Mouse (Mus musculus) liver, embryonic 13.5 days (tissue): Measurements from ENCODE around the gene Atf7. TPM values are rescaled to one million over a fixed set of nuclear protein-coding genes. Genes with fewer than 3 reads are reported as not detected.

Source experiments
- ATAC-seq: fragments of 200-750 bp; cut with Nextera tagmentation; 2 replicates; pipeline ENCODE4 v1.8.0; 2017; ENCODE audit warnings: low read depth, mild to moderate bottlenecking, moderate number of reproducible peaks, moderate library complexity
- DNase-seq: peaks from one replicate; pipeline ENCODE4 v3.0.0; 2022
- H3K27ac ChIP-seq: fragments of 300-500 bp; sonication (generic); 2 replicates; pipeline ENCODE4 v1.5.1; 2015; ENCODE audit warnings: moderate library complexity, mild to moderate bottlenecking, inconsistent platforms
- H3K27me3 ChIP-seq: fragments of 300-500 bp; sonication (generic); 2 replicates; pipeline ENCODE4 v1.6.1; 2015; ENCODE audit warnings: mild to moderate bottlenecking, inconsistent platforms
- H3K36me3 ChIP-seq: fragments of 300-500 bp; sonication (generic); 2 replicates; pipeline ENCODE4 v1.6.1; 2015; ENCODE audit warnings: mild to moderate bottlenecking, inconsistent platforms
- H3K4me1 ChIP-seq: fragments of 300-500 bp; sonication (generic); replicated peaks from 2 replicates; pipeline ENCODE4 v1.6.1; 2015; ENCODE audit warnings: inconsistent platforms
- H3K4me2 ChIP-seq: fragments of 300-500 bp; sonication (generic); 2 replicates; pipeline ENCODE4 v1.6.1; 2015; ENCODE audit warnings: inconsistent platforms, mild to moderate bottlenecking, moderate library complexity
- H3K4me3 ChIP-seq: fragments of 300-500 bp; sonication (generic); replicated peaks from 2 replicates; pipeline ENCODE4 v1.5.1; 2015; ENCODE audit warnings: mild to moderate bottlenecking, inconsistent platforms
- H3K9ac ChIP-seq: fragments of 300-500 bp; sonication (generic); 2 replicates; pipeline ENCODE4 v1.6.1; 2015; ENCODE audit warnings: mild to moderate bottlenecking, inconsistent platforms
- H3K9me3 ChIP-seq: fragments of 300-500 bp; sonication (generic); replicated peaks from 2 replicates; pipeline ENCODE4 v1.6.1; 2016; ENCODE audit warnings: inconsistent platforms
- WGBS: fragments of 180-500 bp; shearing (Covaris S2); methylation state at CpG from one replicate; pipeline ENCODE4 v1.1.7; 2015; ENCODE audit not compliant: insufficient replicate concordance; 5-methylcytosine and 5-hydroxymethylcytosine counted together
- microRNA counts: library from miRNA; unstranded; fragments of <30 nt; microRNA quantifications from one replicate; lab custom pipeline; 2016
- microRNA-seq: library from miRNA; unstranded; fragments of <30 nt; microRNA quantifications from one replicate; pipeline ENCODE4, GENCODE M21; 2016
- polyA plus RNA-seq: library from polyadenylated mRNA; unstranded; fragments of >200 nt; fragmentation: Nextera tagmentation; extraction: Ambion mirVana; gene quantifications from 2 replicates; pipeline ENCODE4 v1.2.1, GENCODE M21; 2015

Atf7 gene
- polyA plus RNA-seq, 1 experiment from 2014 or later: 8.6 TPM

GRCm38 (mm10) chr15:102483136-102483535 lies 142.1 kb downstream of the Atf7 start:
- Histone ChIP-seq H3K4me2 (no peak overlapping the region), H3K4me1 (no peaks in the 10 kb centered on the region), H3K27ac (no peak overlapping the region), H3K9me3 (no peaks in the 10 kb centered on the region), H3K4me3 (no peak overlapping the region), H3K36me3 (peaks cover 90% of the 10 kb centered on the region), H3K9ac (no peak overlapping the region), H3K27me3 (no peaks in the 10 kb centered on the region)
- no peak for ATAC-seq
- WGBS: 93% methylated on average over 3 of the region's 3 CpGs
- DNase-seq: no peak

MicroRNAs within 50 kb of the gene (microRNA counts, 519-probe panel; counts per million panel counts)
- 114 counts per million for microRNA mmu-miR-688 (lab: Ali Mortazavi, UCI)

Small RNA genes within 50 kb of the gene (microRNA-seq; reads per million reads assigned to microRNA genes)
- gene Mir688: 0.88 reads per million

Other genes starting within 250 kb of the Atf7 start
- gene Sp1, start 219.3 kb downstream of the Atf7 start, polyA plus RNA-seq: 4.0 and 4.3 TPM in 2 replicates
- gene Amhr2, start 180.1 kb downstream of the Atf7 start, polyA plus RNA-seq: 0.14 and 0.42 TPM in 2 replicates
- gene Prr13, start 166.4 kb downstream of the Atf7 start, polyA plus RNA-seq: 108 and 112 TPM in 2 replicates
- 91.4 and 92.1 TPM in 2 replicates for gene Pcbp2, start 154.9 kb downstream of the Atf7 start, polyA plus RNA-seq
- gene Gm10337, start 121.7 kb downstream of the Atf7 start, polyA plus RNA-seq: not detected in 2 replicates
- 1.8 and 2.1 TPM in 2 replicates for gene Map3k12, start 108.4 kb downstream of the Atf7 start, polyA plus RNA-seq
- 52.2 and 55.4 TPM in 2 replicates for gene Tarbp2, start 107.3 kb downstream of the Atf7 start, polyA plus RNA-seq
- gene Npff, start 100.5 kb downstream of the Atf7 start, polyA plus RNA-seq: 0.93 and 1.1 TPM in 2 replicates
- gene Gm28047, start 397 bp downstream of the Atf7 start, polyA plus RNA-seq: not detected in 2 replicates
- gene Atp5g2, start 46.9 kb upstream of the Atf7 start, polyA plus RNA-seq: 32.5 and 38.7 TPM in 2 replicates
- gene Calcoco1, start 96.7 kb upstream of the Atf7 start, polyA plus RNA-seq: 9.0 and 11.3 TPM in 2 replicates